Mouse (Mus musculus) stomach, embryonic 14.5 days (tissue): ENCODE results near the gene Dnmt3l. TPM values are rescaled to one million over a fixed set of nuclear protein-coding genes. Genes with fewer than 3 reads are reported as not detected.
"Not testable (repeated sequence)": the region's sequence is repeated elsewhere in the genome, so short reads cannot be mapped to it uniquely, and the experiment has no call there.

Source experiments
- ATAC-seq: fragments of 200-750 bp; cut with Nextera tagmentation; 2 replicates; pipeline ENCODE4 v1.8.0; 2017; ENCODE audit warnings: low read depth, moderate TSS enrichment; ENCODE audit not compliant: insufficient number of reproducible peaks, insufficient read depth, low FRiP score
- H3K27ac ChIP-seq: fragments of 300-500 bp; sonication (generic); 2 replicates; pipeline ENCODE4 v1.5.1; 2014; ENCODE audit warnings: mild to moderate bottlenecking, low read length, moderate library complexity, mixed read lengths
- H3K27me3 ChIP-seq: fragments of 300-500 bp; sonication (generic); 2 replicates; pipeline ENCODE4 v1.6.1; 2014; ENCODE audit warnings: low read length, control low read depth, mixed read lengths; ENCODE audit not compliant: control insufficient read depth, insufficient read depth
- H3K36me3 ChIP-seq: fragments of 300-500 bp; sonication (generic); 2 replicates; pipeline ENCODE4 v1.6.1; 2014; ENCODE audit warnings: mild to moderate bottlenecking, control low read depth, low read length, moderate library complexity, mixed read lengths; ENCODE audit not compliant: control insufficient read depth, insufficient read depth
- H3K4me1 ChIP-seq: fragments of 300-500 bp; sonication (generic); 2 replicates; pipeline ENCODE4 v1.6.1; 2014; ENCODE audit warnings: low read length, control low read depth, mixed read lengths; ENCODE audit not compliant: control insufficient read depth, insufficient read depth
- H3K4me2 ChIP-seq: fragments of 300-500 bp; sonication (generic); replicated peaks from 2 replicates; pipeline ENCODE4 v1.6.1; 2014; ENCODE audit warnings: low read depth, low read length, control low read depth
- H3K4me3 ChIP-seq: fragments of 300-500 bp; sonication (generic); 2 replicates; pipeline ENCODE4 v1.5.1; 2014; ENCODE audit warnings: low read depth, low read length, control low read depth
- H3K9ac ChIP-seq: fragments of 300-500 bp; sonication (generic); replicated peaks from 2 replicates; pipeline ENCODE4 v1.6.1; 2014; ENCODE audit warnings: low read depth, mild to moderate bottlenecking, control low read depth, low read length, moderate library complexity, mixed read lengths
- H3K9me3 ChIP-seq: fragments of 300-500 bp; sonication (generic); 2 replicates; pipeline ENCODE4 v1.6.1; 2016; ENCODE audit warnings: low read depth, low read length, control low read depth; ENCODE audit not compliant: control insufficient read depth
- WGBS: fragments of 180-500 bp; shearing (Covaris S2); extraction: QIAGEN DNeasy Blood & Tissue Kit; methylation state at CpG from one replicate; pipeline ENCODE4 v1.1.7; 2014; 5-methylcytosine and 5-hydroxymethylcytosine counted together
- polyA plus RNA-seq: library from polyadenylated mRNA; unstranded; fragments of >200 nt; fragmentation: Nextera tagmentation; extraction: Ambion mirVana; gene quantifications from 2 replicates; pipeline ENCODE4 v1.2.1, GENCODE M21; 2014

The Dnmt3l gene
- polyA plus RNA-seq, 1 experiment from 2014 or later = 0.71 TPM

- no peak overlapping the region for H3K4me3 ChIP-seq
- no peak overlapping the region for H3K9ac ChIP-seq
- no peaks in the 10 kb centered on the region for H3K27me3 ChIP-seq
- H3K4me2 ChIP-seq = peak overlapping the region; percentile 48
- H3K4me1 ChIP-seq = no peaks in the 10 kb centered on the region
- no peak overlapping the region for H3K27ac ChIP-seq
- H3K9me3 ChIP-seq = no peaks in the 10 kb centered on the region; the same call in 1 of the 2 replicates
- H3K36me3 ChIP-seq = no peaks in the 10 kb centered on the region
- ATAC-seq = peak; percentile 83; the same call in 1 of the 2 replicates
- 18% methylated on average over 19 of the region's 19 CpGs for WGBS
Observed at GRCm38 (mm10) chr10:78018797-78019203, 22.9 kb upstream of the Dnmt3l start.

- H3K4me2 ChIP-seq = no peak overlapping the region
- no peak overlapping the region for H3K9ac ChIP-seq
- 82% methylated on average over 4 of the region's 4 CpGs for WGBS
Observed at GRCm38 (mm10) chr10:78019291-78019690, 22.5 kb upstream of the Dnmt3l start.

GRCm38 (mm10) chr10:78019984-78020383, 21.8 kb upstream of the Dnmt3l start:
- H3K4me1 ChIP-seq, H3K27me3 ChIP-seq, H3K9ac ChIP-seq, H3K27ac ChIP-seq, H3K4me3 ChIP-seq, ATAC-seq, H3K9me3 ChIP-seq, H3K36me3 ChIP-seq, H3K4me2 ChIP-seq: not testable (repeated sequence)
- WGBS = 96% methylated on average over 6 of the region's 11 CpGs

More at GRCm38 (mm10) chr10:78019291-78019690, 22.5 kb upstream of the Dnmt3l start:
- H3K4me3 ChIP-seq = no peak overlapping the region
- no peaks in the 10 kb centered on the region for H3K36me3 ChIP-seq
- H3K9me3 ChIP-seq = no peaks in the 10 kb centered on the region; the same call in 1 of the 2 replicates
- no peak overlapping the region for H3K27ac ChIP-seq
- H3K27me3 ChIP-seq = no peaks in the 10 kb centered on the region
- no peaks in the 10 kb centered on the region for H3K4me1 ChIP-seq
- no peak for ATAC-seq

- H3K9ac ChIP-seq, ATAC-seq: not testable (repeated sequence)
- 76% methylated on average over 6 of the region's 8 CpGs for WGBS
Observed at GRCm38 (mm10) chr10:78025453-78025852, 16.3 kb upstream of the Dnmt3l start.

GRCm38 (mm10) chr10:78028129-78028528, 13.6 kb upstream of the Dnmt3l start:
- no peaks in the 10 kb centered on the region for H3K9me3 ChIP-seq
- no peaks in the 10 kb centered on the region for H3K4me1 ChIP-seq
- no peak overlapping the region for H3K27ac ChIP-seq
- H3K4me3 ChIP-seq = no peak overlapping the region
- peak; percentile 69; the same call in 1 of the 2 replicates for ATAC-seq
- WGBS = 7% methylated on average over 5 of the region's 5 CpGs
- no peaks in the 10 kb centered on the region for H3K27me3 ChIP-seq
- no peaks in the 10 kb centered on the region for H3K36me3 ChIP-seq
- H3K4me2 ChIP-seq = no peak overlapping the region
- no peak overlapping the region for H3K9ac ChIP-seq

More at GRCm38 (mm10) chr10:78025453-78025852, 16.3 kb upstream of the Dnmt3l start:
- H3K36me3 ChIP-seq, H3K4me1 ChIP-seq, H3K4me3 ChIP-seq, H3K9me3 ChIP-seq, H3K27ac ChIP-seq, H3K4me2 ChIP-seq, H3K27me3 ChIP-seq: not testable (repeated sequence)

- ATAC-seq = no peak
- Histone ChIP-seq H3K36me3 (no peaks in the 10 kb centered on the region), H3K4me1 (no peaks in the 10 kb centered on the region), H3K4me3 (no peak overlapping the region), H3K4me2 (no peak overlapping the region), H3K9me3 (no peaks in the 10 kb centered on the region), H3K9ac (no peak overlapping the region), H3K27ac (no peak overlapping the region), H3K27me3 (no peaks in the 10 kb centered on the region)
- 93% methylated on average over 1 of the region's 1 CpGs for WGBS
Observed at GRCm38 (mm10) chr10:78029080-78029479, 12.7 kb upstream of the Dnmt3l start.

- Histone ChIP-seq H3K9ac (no peak overlapping the region), H3K4me2 (no peak overlapping the region), H3K4me3 (no peak overlapping the region), H3K9me3 (no peaks in the 10 kb centered on the region), H3K36me3 (no peaks in the 10 kb centered on the region), H3K4me1 (no peaks in the 10 kb centered on the region), H3K27me3 (no peaks in the 10 kb centered on the region), H3K27ac (no peak overlapping the region)
- 69% methylated on average over 2 of the region's 2 CpGs for WGBS
- ATAC-seq = no peak
Observed at GRCm38 (mm10) chr10:78031987-78032386, 9.8 kb upstream of the Dnmt3l start.

- H3K4me2 ChIP-seq = no peak overlapping the region
- H3K27me3 ChIP-seq = no peaks in the 10 kb centered on the region
- no peaks in the 10 kb centered on the region for H3K9me3 ChIP-seq
- 81% methylated on average over 4 of the region's 4 CpGs for WGBS
- H3K9ac ChIP-seq = no peak overlapping the region
- no peaks in the 10 kb centered on the region for H3K36me3 ChIP-seq
- no peak overlapping the region for H3K27ac ChIP-seq
- no peaks in the 10 kb centered on the region for H3K4me1 ChIP-seq
- no peak for ATAC-seq
- H3K4me3 ChIP-seq = no peak overlapping the region
Observed at GRCm38 (mm10) chr10:78037139-78037538, 4.6 kb upstream of the Dnmt3l start.

- 59% methylated on average over 7 of the region's 7 CpGs for WGBS
- Histone ChIP-seq H3K36me3 (no peaks in the 10 kb centered on the region), H3K4me2 (no peak overlapping the region), H3K9ac (no peak overlapping the region), H3K9me3 (no peaks in the 10 kb centered on the region), H3K4me1 (no peaks in the 10 kb centered on the region), H3K27ac (no peak overlapping the region), H3K27me3 (no peaks in the 10 kb centered on the region), H3K4me3 (no peak overlapping the region)
- no peak for ATAC-seq
Observed at GRCm38 (mm10) chr10:78042096-78042495, 349 bp downstream of the Dnmt3l start.
